Mouse (Mus musculus): ENCODE measurements around the gene P3h4.

DNA sequence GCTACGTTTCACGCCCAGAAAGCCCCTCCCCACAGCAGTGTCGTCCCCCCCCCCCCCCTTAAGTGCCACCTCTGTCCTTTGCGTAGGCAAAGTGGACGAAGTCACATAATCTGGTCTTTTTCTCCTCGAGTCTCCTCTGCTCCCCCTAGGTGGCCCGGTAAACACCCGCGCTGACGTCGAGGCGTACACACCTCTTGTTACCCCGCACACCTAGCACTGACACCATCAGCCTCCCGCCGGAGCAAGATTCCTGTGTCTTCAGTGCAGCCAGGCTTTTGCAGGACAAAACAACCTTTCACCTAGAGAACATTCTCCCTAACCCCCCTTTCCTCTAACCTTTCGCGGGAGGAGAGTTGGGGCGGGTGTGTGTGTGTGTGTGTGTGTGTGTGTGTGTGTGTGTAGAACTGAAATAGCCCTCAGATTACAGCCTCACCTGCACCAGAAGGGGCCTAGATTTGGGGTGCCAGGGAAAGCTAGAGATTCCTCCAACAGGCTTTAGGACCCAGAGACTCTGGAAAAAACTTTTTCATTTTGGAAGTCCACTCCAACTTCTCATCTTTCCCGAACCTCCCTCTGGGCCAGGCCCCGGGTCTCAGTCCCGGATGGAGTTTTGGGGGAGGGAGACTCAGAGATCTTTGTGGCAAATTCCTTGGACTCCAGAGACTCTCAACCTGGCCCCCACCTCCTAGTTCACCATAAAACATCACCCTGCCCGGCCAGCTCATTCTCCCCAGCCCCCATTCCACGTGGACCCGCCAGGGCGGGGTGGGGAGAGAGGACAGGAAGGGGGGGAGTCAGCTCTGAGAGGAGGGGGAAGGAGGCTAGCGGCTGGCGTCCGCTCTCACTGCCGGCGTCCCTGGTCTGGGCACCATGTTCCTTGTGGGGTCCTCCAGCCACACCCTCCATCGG, 532 bp upstream of the P3h4 start, which contains the start of gene Fkbp10:
- TF ChIP-seq POLR2A (IDR thresholded peaks at IDR 0.05; ENCODE audit: low read depth, low read length) (peak; percentile 89), CTCF (IDR thresholded peaks at IDR 0.05; ENCODE audit: borderline replicate concordance, insufficient read depth, low read length) (no peak)
